Mouse (Mus musculus) E14TG2a.4 (cell line): ENCODE results near the gene Ankar.

Source experiments
- CTCF ChIP-seq: conservative IDR thresholded peaks from 2 replicates; pipeline ENCODE4 v1.5.1; 2014; ENCODE audit warnings: low read length
- NANOG ChIP-seq: IDR thresholded peaks from 2 replicates; pipeline ENCODE4 v1.6.1; 2014; ENCODE audit warnings: borderline replicate concordance, low read length, mixed read lengths
- POU5F1 ChIP-seq: IDR thresholded peaks from 2 replicates; pipeline ENCODE4 v1.6.1; 2014; ENCODE audit warnings: low read length, borderline replicate concordance

DNA sequence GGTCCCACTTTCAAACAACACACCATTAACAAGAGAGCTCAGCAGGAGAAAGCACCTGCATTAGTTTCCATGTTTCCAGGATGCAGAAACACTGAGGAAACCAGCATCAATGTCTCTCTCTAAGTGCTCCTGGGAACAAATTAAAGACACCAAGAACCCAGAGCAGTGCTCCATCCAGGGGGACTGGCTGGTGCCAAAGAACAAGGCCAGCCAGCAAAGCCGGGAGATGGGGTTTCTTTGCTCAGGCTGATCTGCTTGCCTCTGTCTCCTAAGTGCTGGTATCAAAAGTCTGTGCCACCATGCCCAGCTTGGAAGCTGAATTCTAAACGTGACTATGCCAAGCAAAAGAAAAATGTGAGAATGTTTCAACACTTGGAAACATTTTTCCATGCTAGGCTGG lies 16.0 kb upstream of the Ankar start:
- TF ChIP-seq CTCF (no peak), NANOG (no peak), POU5F1 (no peak)
